8 mouse cellular contexts compared by ENCODE assay signal in the genomic region with DNA sequence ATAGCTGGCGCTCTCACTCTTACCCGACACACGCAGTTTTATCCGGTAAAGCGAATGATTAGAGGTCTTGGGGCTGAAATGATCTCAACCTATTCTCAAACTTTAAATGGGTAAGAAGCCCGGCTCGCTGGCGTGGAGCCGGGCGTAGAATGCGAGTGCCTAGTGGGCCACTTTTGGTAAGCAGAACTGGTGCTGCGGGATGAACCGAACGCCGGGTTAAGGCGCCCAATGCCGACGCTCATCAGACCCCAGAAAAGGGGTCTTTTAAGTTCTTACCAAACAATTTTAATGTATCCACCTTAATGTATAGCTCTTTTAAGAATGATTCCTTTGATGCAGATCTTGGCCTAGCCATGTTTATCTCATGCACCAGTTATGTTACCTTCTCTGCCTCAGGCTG.
DNase-seq lines count a peak whose midpoint lies in the region; ATAC-seq and TF ChIP-seq lines count a peak whose summit lies in the region.

No protein-coding gene starts in this region.

- WGBS in embryonic facial prominence, embryonic 11.5 days = 87% methylated on average over 18 of the region's 18 CpGs
- 95% methylated on average over 18 of the region's 18 CpGs for WGBS in embryonic facial prominence, embryonic 10.5 days
- WGBS in neural tube, embryonic 12.5 days = 98% methylated on average over 18 of the region's 18 CpGs
- 97% methylated on average over 18 of the region's 18 CpGs for WGBS in intestine, postnatal 0 days
- 95% methylated on average over 18 of the region's 18 CpGs for WGBS in lung, embryonic 16.5 days
- WGBS in stomach, postnatal 0 days = 95% methylated on average over 18 of the region's 18 CpGs

- no peaks in the 10 kb centered on the region for H3K27me3 ChIP-seq in embryonic facial prominence, embryonic 11.5 days (ENCODE audit: control insufficient read depth, insufficient read depth, low read length)
- peaks cover 1% of the 10 kb centered on the region; the same call in 1 of the 2 replicates for H3K27me3 ChIP-seq in embryonic facial prominence, embryonic 10.5 days (replicated peaks; ENCODE audit: low read depth, poor library complexity, severe bottlenecking)
- H3K27me3 ChIP-seq in neural tube, embryonic 12.5 days (replicated peaks) = no peaks in the 10 kb centered on the region
- no peaks in the 10 kb centered on the region for H3K27me3 ChIP-seq in intestine, postnatal 0 days (replicated peaks; ENCODE audit: control insufficient read depth, insufficient read depth, low read length)
- H3K27me3 ChIP-seq in lung, embryonic 16.5 days (ENCODE audit: control insufficient read depth, insufficient read depth, low read depth, low read length) = no peaks in the 10 kb centered on the region
- no peaks in the 10 kb centered on the region for H3K27me3 ChIP-seq in stomach, postnatal 0 days (ENCODE audit: control insufficient read depth, insufficient read depth, low read length)

- H3K4me3 ChIP-seq in embryonic facial prominence, embryonic 11.5 days (ENCODE audit: low read depth, low read length) = no peak overlapping the region
- no peak overlapping the region for H3K4me3 ChIP-seq in embryonic facial prominence, embryonic 10.5 days
- H3K4me3 ChIP-seq in neural tube, embryonic 12.5 days = no peak overlapping the region
- H3K4me3 ChIP-seq in intestine, postnatal 0 days (ENCODE audit: low read depth, low read length) = no peak overlapping the region
- no peak overlapping the region for H3K4me3 ChIP-seq in lung, embryonic 16.5 days (ENCODE audit: low read length)
- H3K4me3 ChIP-seq in stomach, postnatal 0 days (ENCODE audit: low read depth, low read length) = no peak overlapping the region

- ATAC-seq in embryonic facial prominence, embryonic 11.5 days (replicated peaks; ENCODE audit: insufficient number of reproducible peaks, low FRiP score, low TSS enrichment, low read depth) = peak; percentile 85
- peak; percentile 62; the same call in 1 of the 2 replicates for ATAC-seq in neural tube, embryonic 12.5 days (ENCODE audit: low FRiP score, low read depth)
- ATAC-seq in intestine, postnatal 0 days = peak; percentile 90
- peak; percentile 80; the same call in 1 of the 2 replicates for ATAC-seq in lung, embryonic 16.5 days (ENCODE audit: low read depth)
- peak; percentile 62; the same call in 1 of the 2 replicates for ATAC-seq in stomach, postnatal 0 days (ENCODE audit: low FRiP score, low TSS enrichment)
- no peak for ATAC-seq in megakaryocyte-erythroid progenitor cell, adult 5-6 weeks (replicated peaks; ENCODE audit: low FRiP score, low TSS enrichment, poor library complexity, severe bottlenecking)

- DNase-seq in embryonic facial prominence, embryonic 11.5 days (ENCODE audit: low spot score) = no peak
- DNase-seq in embryonic facial prominence, embryonic 10.5 days (ENCODE audit: low spot score) = no peak
- DNase-seq in neural tube, embryonic 10.5 days (ENCODE audit: extremely low spot score, low spot score) = no peak
- DNase-seq in stomach, postnatal 0 days (ENCODE audit: low spot score) = no peak

- no peak for TF ChIP-seq EP300 in stomach, postnatal 0 days (optimal IDR thresholded peaks at IDR 0.05)

- H3K4me1 ChIP-seq in embryonic facial prominence, embryonic 11.5 days (ENCODE audit: control insufficient read depth, insufficient read depth, low read length) = no peaks in the 10 kb centered on the region
- H3K4me1 ChIP-seq in embryonic facial prominence, embryonic 10.5 days = peaks cover 23% of the 10 kb centered on the region
- H3K4me1 ChIP-seq in neural tube, embryonic 12.5 days = peaks cover 9% of the 10 kb centered on the region
- H3K4me1 ChIP-seq in intestine, postnatal 0 days (replicated peaks; ENCODE audit: control insufficient read depth, insufficient read depth, low read length) = no peaks in the 10 kb centered on the region
- no peaks in the 10 kb centered on the region; the same call in 1 of the 2 replicates for H3K4me1 ChIP-seq in lung, embryonic 16.5 days (replicated peaks; ENCODE audit: control insufficient read depth, insufficient read depth, low read length)
- H3K4me1 ChIP-seq in stomach, postnatal 0 days (replicated peaks; ENCODE audit: control insufficient read depth, insufficient read depth) = no peaks in the 10 kb centered on the region

- no peaks in the 10 kb centered on the region for H3K36me3 ChIP-seq in embryonic facial prominence, embryonic 11.5 days (replicated peaks; ENCODE audit: control insufficient read depth, insufficient read depth, low read depth, low read length)
- H3K36me3 ChIP-seq in embryonic facial prominence, embryonic 10.5 days (replicated peaks) = peaks cover 8% of the 10 kb centered on the region; the same call in 1 of the 2 replicates
- no peaks in the 10 kb centered on the region for H3K36me3 ChIP-seq in neural tube, embryonic 12.5 days
- no peaks in the 10 kb centered on the region for H3K36me3 ChIP-seq in intestine, postnatal 0 days (ENCODE audit: control insufficient read depth, insufficient read depth)
- no peaks in the 10 kb centered on the region for H3K36me3 ChIP-seq in lung, embryonic 16.5 days (ENCODE audit: control insufficient read depth, insufficient read depth, low read length)
- no peaks in the 10 kb centered on the region for H3K36me3 ChIP-seq in stomach, postnatal 0 days (ENCODE audit: control insufficient read depth, insufficient read depth, low read length)

- H3K9ac ChIP-seq in embryonic facial prominence, embryonic 11.5 days (replicated peaks; ENCODE audit: low read length) = no peak overlapping the region
- H3K9ac ChIP-seq in neural tube, embryonic 12.5 days = no peak overlapping the region
- no peak overlapping the region for H3K9ac ChIP-seq in intestine, postnatal 0 days (ENCODE audit: low read depth, low read length)
- no peak overlapping the region for H3K9ac ChIP-seq in lung, embryonic 16.5 days (ENCODE audit: low read length)
- H3K9ac ChIP-seq in stomach, postnatal 0 days (ENCODE audit: low read length) = no peak overlapping the region

- H3K9me3 ChIP-seq in embryonic facial prominence, embryonic 11.5 days (replicated peaks; ENCODE audit: control insufficient read depth, low read length) = peaks cover 6% of the 10 kb centered on the region
- H3K9me3 ChIP-seq in embryonic facial prominence, embryonic 10.5 days = peaks cover 43% of the 10 kb centered on the region
- H3K9me3 ChIP-seq in neural tube, embryonic 12.5 days = peaks cover 22% of the 10 kb centered on the region
- H3K9me3 ChIP-seq in intestine, postnatal 0 days (ENCODE audit: control insufficient read depth) = 0 out of 2 replicates have a peak, but pooled peaks cover 12% of the 10 kb centered on the region
- H3K9me3 ChIP-seq in lung, embryonic 16.5 days (ENCODE audit: control insufficient read depth, low read length) = peaks cover 17% of the 10 kb centered on the region
- peaks cover 6% of the 10 kb centered on the region; the same call in 1 of the 2 replicates for H3K9me3 ChIP-seq in stomach, postnatal 0 days (ENCODE audit: control insufficient read depth, low read length)

- TF ChIP-seq CTCF in intestine, postnatal 0 days (IDR thresholded peaks at IDR 0.05; ENCODE audit: low read depth) = no peak
- TF ChIP-seq CTCF in stomach, postnatal 0 days (IDR thresholded peaks at IDR 0.05; ENCODE audit: low read depth) = no peak

- H3K4me2 ChIP-seq in embryonic facial prominence, embryonic 11.5 days (ENCODE audit: low read depth, low read length) = no peak overlapping the region
- H3K4me2 ChIP-seq in neural tube, embryonic 12.5 days (replicated peaks) = no peak overlapping the region
- no peak overlapping the region for H3K4me2 ChIP-seq in intestine, postnatal 0 days (replicated peaks; ENCODE audit: low read depth)
- H3K4me2 ChIP-seq in lung, embryonic 16.5 days (ENCODE audit: low read depth, low read length) = no peak overlapping the region
- no peak overlapping the region for H3K4me2 ChIP-seq in stomach, postnatal 0 days (replicated peaks; ENCODE audit: low read depth)

- H3K27ac ChIP-seq in embryonic facial prominence, embryonic 11.5 days (replicated peaks; ENCODE audit: low read depth, low read length) = no peak overlapping the region
- no peak overlapping the region for H3K27ac ChIP-seq in embryonic facial prominence, embryonic 10.5 days (replicated peaks)
- H3K27ac ChIP-seq in neural tube, embryonic 12.5 days = no peak overlapping the region
- H3K27ac ChIP-seq in intestine, postnatal 0 days (ENCODE audit: low read depth, low read length) = no peak overlapping the region
- no peak overlapping the region for H3K27ac ChIP-seq in lung, embryonic 16.5 days (ENCODE audit: low read length)
- no peak overlapping the region for H3K27ac ChIP-seq in stomach, postnatal 0 days (replicated peaks)
